ENCODE assay signal across 11 mouse cellular contexts in the genomic region with DNA sequence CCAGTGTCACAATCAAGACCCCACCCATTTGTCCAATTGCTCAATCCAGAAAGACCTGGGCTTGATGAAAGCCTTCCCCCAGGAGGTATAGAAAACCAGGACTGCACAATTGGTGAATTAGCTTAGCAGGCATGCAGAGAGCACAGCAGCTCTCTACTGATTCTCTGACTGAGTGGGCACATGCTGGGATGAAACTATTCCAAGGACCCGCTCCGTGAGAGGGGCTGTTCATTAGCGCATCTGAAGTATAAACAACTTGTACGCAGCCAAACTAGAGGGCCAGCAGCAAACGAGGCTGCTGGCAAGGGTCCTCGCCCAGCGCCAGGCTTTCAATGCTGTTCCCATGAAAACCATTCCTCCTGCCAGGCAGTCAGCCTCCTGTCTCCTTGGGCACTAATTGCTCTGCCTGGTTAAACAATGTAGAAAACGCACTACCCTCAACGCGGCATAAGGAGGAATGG.
DNase-seq lines count a peak whose midpoint lies in the region; ATAC-seq lines count a peak whose summit lies in the region.
"Had no signal": no experiment of that assay in that cellular context is flagged by ENCODE, and none has a peak within 500 bp of the region (broad histone marks: within the 10 kb centered on the region; RNA-seq: fewer than 3 reads in every experiment).

No protein-coding gene starts in this region.

- no peaks in the 10 kb centered on the region for H3K36me3 ChIP-seq in midbrain, embryonic 12.5 days
- no peaks in the 10 kb centered on the region for H3K36me3 ChIP-seq in midbrain, embryonic 10.5 days
- H3K36me3 ChIP-seq in hindbrain, embryonic 15.5 days = no peaks in the 10 kb centered on the region
- no peaks in the 10 kb centered on the region for H3K36me3 ChIP-seq in midbrain, embryonic 15.5 days (replicated peaks)
- H3K36me3 ChIP-seq in kidney, embryonic 15.5 days = no peaks in the 10 kb centered on the region

- ATAC-seq in midbrain, embryonic 12.5 days (ENCODE audit: low FRiP score, low read depth) = peak; percentile 49
- peak; percentile 89 for ATAC-seq in hindbrain, embryonic 15.5 days (ENCODE audit: low FRiP score, low read depth)
- peak; percentile 88 for ATAC-seq in midbrain, embryonic 15.5 days (replicated peaks)
- ATAC-seq in kidney, embryonic 15.5 days (replicated peaks; ENCODE audit: low FRiP score) = no peak

- H3K27ac ChIP-seq in midbrain, embryonic 12.5 days (replicated peaks) = 0 out of 2 replicates have a peak overlapping the region, but pooled peaks have one; percentile 25
- no peak overlapping the region for H3K27ac ChIP-seq in midbrain, embryonic 10.5 days (replicated peaks)
- no peak overlapping the region for H3K27ac ChIP-seq in hindbrain, embryonic 15.5 days (replicated peaks)
- 0 out of 2 replicates have a peak overlapping the region, but pooled peaks have one; percentile 13 for H3K27ac ChIP-seq in midbrain, embryonic 15.5 days
- no peak overlapping the region for H3K27ac ChIP-seq in kidney, embryonic 15.5 days

- H3K4me1 ChIP-seq in midbrain, embryonic 12.5 days = peaks cover 13% of the 10 kb centered on the region; the same call in 1 of the 2 replicates
- H3K4me1 ChIP-seq in midbrain, embryonic 10.5 days = 0 out of 2 replicates have a peak, but pooled peaks cover 3% of the 10 kb centered on the region
- H3K4me1 ChIP-seq in hindbrain, embryonic 15.5 days (replicated peaks) = peaks cover 13% of the 10 kb centered on the region
- 0 out of 2 replicates have a peak, but pooled peaks cover 10% of the 10 kb centered on the region for H3K4me1 ChIP-seq in midbrain, embryonic 15.5 days
- no peaks in the 10 kb centered on the region for H3K4me1 ChIP-seq in kidney, embryonic 15.5 days

- no peak for DNase-seq in midbrain, embryonic 10.5 days (ENCODE audit: low spot score)
- no peak for DNase-seq in embryo, embryonic 10 days (ENCODE audit: low spot score)
- DNase-seq in gastrocnemius, postnatal 4 days (ENCODE audit: low spot score in 2 of 2) = no peak
- DNase-seq in adrenal gland, adult (ENCODE audit: inconsistent age in 2 of 2, low spot score in 1 of 2) = no peak
- DNase-seq: kidney, postnatal 36 days; lung, adult 18-20 months had no signal

- no peak overlapping the region for H3K9ac ChIP-seq in midbrain, embryonic 12.5 days (replicated peaks)
- no peak overlapping the region for H3K9ac ChIP-seq in hindbrain, embryonic 15.5 days
- H3K9ac ChIP-seq in midbrain, embryonic 15.5 days = no peak overlapping the region
- no peak overlapping the region for H3K9ac ChIP-seq in kidney, embryonic 15.5 days

- peaks cover 3% of the 10 kb centered on the region; the same call in 1 of the 2 replicates for H3K27me3 ChIP-seq in midbrain, embryonic 12.5 days
- no peaks in the 10 kb centered on the region for H3K27me3 ChIP-seq in midbrain, embryonic 10.5 days (ENCODE audit: low read depth, poor library complexity, severe bottlenecking)
- H3K27me3 ChIP-seq in hindbrain, embryonic 15.5 days = no peaks in the 10 kb centered on the region
- no peaks in the 10 kb centered on the region for H3K27me3 ChIP-seq in midbrain, embryonic 15.5 days (replicated peaks)
- H3K27me3 ChIP-seq in kidney, embryonic 15.5 days = peaks cover 5% of the 10 kb centered on the region; the same call in 1 of the 2 replicates

- no peak overlapping the region for H3K4me2 ChIP-seq in midbrain, embryonic 12.5 days (replicated peaks)
- peak overlapping the region; percentile 34 for H3K4me2 ChIP-seq in hindbrain, embryonic 15.5 days
- peak overlapping the region; percentile 18; the same call in 1 of the 2 replicates for H3K4me2 ChIP-seq in midbrain, embryonic 15.5 days
- H3K4me2 ChIP-seq in kidney, embryonic 15.5 days = no peak overlapping the region
- H3K4me2 ChIP-seq: heart, embryonic 11.5 days had no signal

- H3K4me3 ChIP-seq in midbrain, embryonic 12.5 days = no peak overlapping the region
- H3K4me3 ChIP-seq in midbrain, embryonic 10.5 days = no peak overlapping the region
- no peak overlapping the region for H3K4me3 ChIP-seq in hindbrain, embryonic 15.5 days
- H3K4me3 ChIP-seq in midbrain, embryonic 15.5 days = no peak overlapping the region
- H3K4me3 ChIP-seq in kidney, embryonic 15.5 days (replicated peaks) = no peak overlapping the region

- whole genome bisulfite sequencing in midbrain, embryonic 12.5 days = 59% methylated on average over 10 of the region's 10 CpGs
- 66% methylated on average over 10 of the region's 10 CpGs for WGBS in midbrain, embryonic 10.5 days
- 29% methylated on average over 10 of the region's 10 CpGs for WGBS in hindbrain, embryonic 15.5 days
- WGBS in midbrain, embryonic 15.5 days = 46% methylated on average over 10 of the region's 10 CpGs
- 84% methylated on average over 10 of the region's 10 CpGs for WGBS in kidney, embryonic 15.5 days

- H3K9me3 ChIP-seq in midbrain, embryonic 12.5 days = no peaks in the 10 kb centered on the region
- no peaks in the 10 kb centered on the region for H3K9me3 ChIP-seq in midbrain, embryonic 10.5 days (replicated peaks)
- H3K9me3 ChIP-seq in hindbrain, embryonic 15.5 days = no peaks in the 10 kb centered on the region
- H3K9me3 ChIP-seq in midbrain, embryonic 15.5 days = no peaks in the 10 kb centered on the region
- no peaks in the 10 kb centered on the region for H3K9me3 ChIP-seq in kidney, embryonic 15.5 days (replicated peaks)

Comparison
In these comparisons a context has a peak if more than half of its experiments do, and no peak if none do; other contexts are left out.
1. H3K27ac ChIP-seq: peak in midbrain, embryonic 12.5 days (single experiment) and midbrain, embryonic 15.5 days (single experiment); none in midbrain, embryonic 10.5 days (single experiment), hindbrain, embryonic 15.5 days (single experiment) and kidney, embryonic 15.5 days (single experiment).
2. H3K4me2 ChIP-seq: peak in hindbrain, embryonic 15.5 days (single experiment) and midbrain, embryonic 15.5 days (single experiment); none in midbrain, embryonic 12.5 days (single experiment) and kidney, embryonic 15.5 days (single experiment).